In the genomic region with DNA sequence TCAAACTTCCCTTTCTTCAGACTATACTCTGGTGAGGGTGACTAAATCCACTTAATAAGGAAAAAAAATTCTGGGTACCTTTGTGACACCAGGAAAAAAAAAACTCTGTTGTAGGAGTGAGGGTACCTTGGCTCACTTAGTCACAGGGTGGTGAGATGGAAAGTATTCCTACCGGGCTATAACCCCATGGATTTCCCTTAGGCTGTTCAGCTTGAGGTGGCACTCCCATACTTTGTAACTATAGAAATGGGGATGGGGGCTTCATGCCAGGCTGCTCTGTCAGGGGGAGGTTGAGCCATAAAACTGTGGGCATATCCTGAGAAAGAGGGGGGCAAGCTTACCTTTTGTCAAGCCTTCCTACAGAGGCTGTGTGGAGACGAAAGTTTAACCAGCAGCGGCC, we compare ENCODE assay signal across 28 mouse cellular contexts.
DNase-seq lines count a peak whose midpoint lies in the region; ATAC-seq lines count a peak whose summit lies in the region.
"Had no signal": no experiment of that assay in that cellular context is flagged by ENCODE, and none has a peak within 500 bp of the region (broad histone marks: within the 10 kb centered on the region; RNA-seq: fewer than 3 reads in every experiment).

No protein-coding gene starts in this region.

- no peak for DNase-seq in limb, embryonic 10.5 days (ENCODE audit: low spot score)
- DNase-seq in Muller cell, postnatal 12 days (ENCODE audit: inconsistent ontology term) = peak; percentile 2
- DNase-seq in testis, postnatal 14 days (ENCODE audit: low spot score) = no peak
- DNase-seq in kidney, adult 9 months = no peak
- DNase-seq: adrenal gland, adult 8-10 months; adrenal gland, postnatal 25 days; cerebellum, adult 11-12 months; cerebellum, adult 8-10 months; cerebellum, postnatal 36 days; embryo, embryonic 11 days; gastrocnemius, postnatal 10 days; gastrocnemius, postnatal 36 days; heart, postnatal 10 days; heart, postnatal 36 days had no signal

- WGBS in limb, embryonic 12.5 days = 38% methylated on average over 3 of the region's 3 CpGs
- WGBS in limb, embryonic 10.5 days = 79% methylated on average over 3 of the region's 3 CpGs
- 29% methylated on average over 3 of the region's 3 CpGs for WGBS in limb, embryonic 13.5 days
- 53% methylated on average over 3 of the region's 3 CpGs for WGBS in neural tube, embryonic 14.5 days

- H3K9me3 ChIP-seq in limb, embryonic 12.5 days = no peaks in the 10 kb centered on the region
- H3K9me3 ChIP-seq in limb, embryonic 10.5 days (replicated peaks) = no peaks in the 10 kb centered on the region
- no peaks in the 10 kb centered on the region for H3K9me3 ChIP-seq in limb, embryonic 13.5 days
- no peaks in the 10 kb centered on the region for H3K9me3 ChIP-seq in neural tube, embryonic 14.5 days (ENCODE audit: control insufficient read depth, low read length)
- H3K9me3 ChIP-seq: embryonic facial prominence, embryonic 10.5 days; embryonic facial prominence, embryonic 13.5 days; forebrain, embryonic 12.5 days; forebrain, embryonic 15.5 days; heart, embryonic 12.5 days; heart, embryonic 15.5 days; hindbrain, embryonic 10.5 days; hindbrain, embryonic 13.5 days had no signal

- H3K4me2 ChIP-seq in limb, embryonic 12.5 days = no peak overlapping the region
- H3K4me2 ChIP-seq in limb, embryonic 13.5 days (replicated peaks) = no peak overlapping the region
- no peak overlapping the region for H3K4me2 ChIP-seq in neural tube, embryonic 14.5 days (ENCODE audit: low read depth, low read length)
- H3K4me2 ChIP-seq: embryonic facial prominence, embryonic 13.5 days; forebrain, embryonic 12.5 days; forebrain, embryonic 15.5 days; heart, embryonic 12.5 days; heart, embryonic 15.5 days; hindbrain, embryonic 13.5 days had no signal

- ATAC-seq in limb, embryonic 12.5 days (ENCODE audit: insufficient number of reproducible peaks, insufficient read depth, low FRiP score, low TSS enrichment, low read depth) = 0 out of 2 replicates have a peak, but pooled peaks have one; percentile 31
- ATAC-seq in limb, embryonic 13.5 days (ENCODE audit: low FRiP score, low read depth) = 0 out of 2 replicates have a peak, but pooled peaks have one; percentile 26
- ATAC-seq in neural tube, embryonic 14.5 days (ENCODE audit: low read depth) = peak; percentile 54; the same call in 1 of the 2 replicates
- ATAC-seq: activated CD4-positive, CD25-positive, alpha-beta regulatory T cell, adult 4 months; CD4-positive, CD25-positive, alpha-beta regulatory T cell, adult 4 months; forebrain, embryonic 15.5 days had no signal

- H3K36me3 ChIP-seq in limb, embryonic 12.5 days = no peaks in the 10 kb centered on the region
- H3K36me3 ChIP-seq in limb, embryonic 10.5 days = no peaks in the 10 kb centered on the region
- H3K36me3 ChIP-seq in limb, embryonic 13.5 days = no peaks in the 10 kb centered on the region
- no peaks in the 10 kb centered on the region for H3K36me3 ChIP-seq in neural tube, embryonic 14.5 days (ENCODE audit: control insufficient read depth, insufficient read depth, low read length)
- H3K36me3 ChIP-seq: embryonic facial prominence, embryonic 10.5 days; embryonic facial prominence, embryonic 13.5 days; forebrain, embryonic 12.5 days; forebrain, embryonic 15.5 days; heart, embryonic 12.5 days; heart, embryonic 15.5 days; hindbrain, embryonic 10.5 days; hindbrain, embryonic 13.5 days had no signal

- H3K4me1 ChIP-seq in limb, embryonic 12.5 days (replicated peaks) = peaks cover 39% of the 10 kb centered on the region
- H3K4me1 ChIP-seq in limb, embryonic 10.5 days = peaks cover 38% of the 10 kb centered on the region
- H3K4me1 ChIP-seq in limb, embryonic 13.5 days = peaks cover 28% of the 10 kb centered on the region
- no peaks in the 10 kb centered on the region for H3K4me1 ChIP-seq in neural tube, embryonic 14.5 days (ENCODE audit: control insufficient read depth, insufficient read depth, low read length)
- H3K4me1 ChIP-seq: forebrain, embryonic 12.5 days; heart, embryonic 12.5 days; heart, embryonic 15.5 days; hindbrain, embryonic 10.5 days had no signal

- H3K9ac ChIP-seq in limb, embryonic 12.5 days (replicated peaks) = no peak overlapping the region
- no peak overlapping the region for H3K9ac ChIP-seq in limb, embryonic 13.5 days
- no peak overlapping the region for H3K9ac ChIP-seq in neural tube, embryonic 14.5 days (replicated peaks; ENCODE audit: low read depth, low read length)
- H3K9ac ChIP-seq: embryonic facial prominence, embryonic 13.5 days; forebrain, embryonic 12.5 days; forebrain, embryonic 15.5 days; heart, embryonic 12.5 days; heart, embryonic 15.5 days; hindbrain, embryonic 13.5 days had no signal

- H3K27me3 ChIP-seq in limb, embryonic 12.5 days = peaks cover 50% of the 10 kb centered on the region
- no peaks in the 10 kb centered on the region for H3K27me3 ChIP-seq in limb, embryonic 10.5 days (ENCODE audit: low read depth, poor library complexity, severe bottlenecking)
- peaks cover 78% of the 10 kb centered on the region for H3K27me3 ChIP-seq in limb, embryonic 13.5 days
- no peaks in the 10 kb centered on the region for H3K27me3 ChIP-seq in neural tube, embryonic 14.5 days (ENCODE audit: control insufficient read depth, insufficient read depth, low read length)
- H3K27me3 ChIP-seq: forebrain, embryonic 12.5 days; forebrain, embryonic 15.5 days; heart, embryonic 12.5 days; heart, embryonic 15.5 days; hindbrain, embryonic 13.5 days had no signal

- H3K27ac ChIP-seq in limb, embryonic 12.5 days = no peak overlapping the region
- no peak overlapping the region for H3K27ac ChIP-seq in limb, embryonic 10.5 days
- H3K27ac ChIP-seq in limb, embryonic 13.5 days = peak overlapping the region; percentile 55; the same call in 1 of the 2 replicates
- no peak overlapping the region for H3K27ac ChIP-seq in neural tube, embryonic 14.5 days (ENCODE audit: low read depth, low read length)
- H3K27ac ChIP-seq: embryonic facial prominence, embryonic 10.5 days; forebrain, embryonic 12.5 days; forebrain, embryonic 15.5 days; heart, embryonic 15.5 days; hindbrain, embryonic 10.5 days; hindbrain, embryonic 13.5 days had no signal

- H3K4me3 ChIP-seq in limb, embryonic 12.5 days (replicated peaks) = no peak overlapping the region
- no peak overlapping the region for H3K4me3 ChIP-seq in limb, embryonic 10.5 days
- H3K4me3 ChIP-seq in limb, embryonic 13.5 days = no peak overlapping the region
- no peak overlapping the region for H3K4me3 ChIP-seq in neural tube, embryonic 14.5 days (ENCODE audit: low read depth, low read length)
- H3K4me3 ChIP-seq: embryonic facial prominence, embryonic 10.5 days; embryonic facial prominence, embryonic 13.5 days; erythroblast, embryonic 14.5 days; forebrain, embryonic 12.5 days; forebrain, embryonic 15.5 days; heart, embryonic 12.5 days; heart, embryonic 15.5 days; hindbrain, embryonic 10.5 days; hindbrain, embryonic 13.5 days had no signal
